Mouse (Mus musculus): ENCODE data around the gene Kmt5c. TPM values are rescaled to one million over a fixed set of nuclear protein-coding genes. Genes with fewer than 3 reads are reported as not detected.
"Not testable (repeated sequence)": the region's sequence is repeated elsewhere in the genome, so short reads cannot be mapped to it uniquely, and the experiment has no call there.

The Kmt5c gene
- total RNA-seq, 2 experiments from 2014 or later, result 33.2 to 39.2 TPM

DNA sequence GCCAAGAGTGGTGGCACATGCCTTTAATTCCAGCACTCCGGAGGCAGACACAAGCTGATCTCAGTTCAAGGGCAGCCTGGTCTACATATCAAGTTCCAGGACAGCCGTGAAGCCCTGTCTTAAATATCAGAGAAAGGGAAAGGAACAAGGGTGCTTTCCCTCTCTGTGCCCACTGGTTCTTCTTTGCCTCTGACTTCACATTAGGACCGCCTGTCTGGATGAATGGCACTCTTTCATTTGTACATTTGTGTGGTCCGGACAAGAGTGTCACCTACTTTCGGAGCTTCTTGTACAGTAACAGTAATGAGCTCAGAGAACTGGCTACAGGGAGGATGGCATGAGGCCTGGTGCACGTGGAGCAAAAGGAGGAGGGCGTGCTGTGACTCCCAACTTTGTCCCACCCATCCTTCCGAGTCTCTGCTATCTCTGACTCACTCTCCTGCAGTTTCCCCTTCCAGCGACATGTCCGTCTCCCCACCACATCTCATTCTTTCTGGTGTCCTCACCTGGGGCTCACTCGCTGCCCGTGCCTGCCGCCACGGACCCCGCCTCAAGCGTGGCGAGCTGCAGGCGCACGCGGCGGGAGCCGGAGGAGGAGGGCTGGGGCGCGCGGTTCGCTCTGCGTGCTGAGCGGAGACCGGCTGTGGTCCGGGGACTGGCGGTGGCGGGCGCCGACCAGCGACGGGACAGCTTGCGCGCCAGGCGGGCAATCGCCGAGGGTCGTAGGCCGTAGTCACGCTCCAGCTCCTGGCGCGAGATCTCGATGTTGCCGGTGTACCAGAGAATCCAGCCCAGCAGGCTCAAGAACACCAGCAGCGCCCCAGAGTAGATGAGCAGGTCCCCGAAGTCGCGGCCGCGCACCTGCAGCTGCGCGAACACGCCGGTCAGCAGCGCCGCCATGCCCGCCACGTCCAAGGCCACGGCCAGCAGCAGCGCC, 48.9 kb downstream of the Kmt5c start:
- DNase-seq (ENCODE audit: low spot score in 2 of 2), result peak in 1 of 2 experiments; percentile 63

GRCm38 (mm10) chr7:4789436-4789935, 49.6 kb downstream of the Kmt5c start, which contains the start of gene Tmem238:
TSS of gene Tmem238 (minus strand) at chr7:4789656.
- DNase-seq (ENCODE audit: low spot score in 2 of 2), result peak in 1 of 2 experiments; percentile 41

DNA sequence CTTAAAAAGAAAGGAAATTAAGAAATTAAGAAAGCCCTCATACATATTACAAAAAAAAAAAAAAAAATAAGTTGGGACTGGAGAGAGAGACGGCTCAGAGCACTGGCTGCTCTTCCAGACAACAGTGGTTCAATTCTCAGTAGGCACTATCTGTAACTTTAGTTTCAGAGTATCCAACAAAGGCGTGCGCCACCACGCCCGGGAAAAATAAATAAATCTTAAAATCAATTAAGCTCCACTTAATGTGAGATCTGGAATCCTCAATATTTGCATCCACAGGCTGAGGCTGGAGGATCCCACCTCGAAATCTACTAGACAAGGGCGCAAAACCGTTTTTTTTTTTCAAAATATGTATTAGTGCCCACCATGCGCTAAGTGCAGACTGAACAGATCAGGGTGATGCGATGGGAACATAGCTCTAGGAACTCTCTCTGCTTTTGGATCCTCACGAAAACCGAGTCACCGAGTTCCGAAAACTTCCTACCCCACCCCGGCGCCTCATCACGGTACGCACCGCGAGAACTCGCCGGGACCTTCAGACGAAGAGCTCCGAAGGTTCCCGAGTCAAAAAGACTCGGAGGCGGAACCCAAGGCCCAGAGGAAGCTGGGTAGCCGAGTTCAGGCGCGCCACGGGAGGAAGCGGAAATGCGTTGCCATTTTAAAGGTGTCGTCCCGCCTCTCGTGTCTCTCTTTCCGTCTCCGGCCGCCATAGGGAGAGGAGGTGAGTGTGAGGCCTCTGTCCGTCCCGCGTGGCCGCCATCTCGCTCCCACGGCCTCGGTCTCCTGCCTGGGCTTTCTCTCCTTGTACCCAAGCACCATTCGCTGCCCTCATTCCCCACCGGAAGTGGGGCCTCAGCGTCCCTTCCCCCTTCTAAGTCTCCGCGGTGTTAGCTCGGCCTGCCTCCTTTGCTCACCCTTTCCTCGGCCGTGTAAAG, 52.6 kb downstream of the Kmt5c start, which contains the start of gene Rpl28:
Rpl28 (plus strand) TSS at position 597 of the 935 bp plus-strand sequence.
- peak; percentile 88 to 94 for DNase-seq (ENCODE audit: low spot score in 2 of 2)

- not testable (repeated sequence) for DNase-seq (ENCODE audit: low spot score in 2 of 2)
Observed at GRCm38 (mm10) chr7:4793248-4793647, 53.3 kb downstream of the Kmt5c start.

DNA sequence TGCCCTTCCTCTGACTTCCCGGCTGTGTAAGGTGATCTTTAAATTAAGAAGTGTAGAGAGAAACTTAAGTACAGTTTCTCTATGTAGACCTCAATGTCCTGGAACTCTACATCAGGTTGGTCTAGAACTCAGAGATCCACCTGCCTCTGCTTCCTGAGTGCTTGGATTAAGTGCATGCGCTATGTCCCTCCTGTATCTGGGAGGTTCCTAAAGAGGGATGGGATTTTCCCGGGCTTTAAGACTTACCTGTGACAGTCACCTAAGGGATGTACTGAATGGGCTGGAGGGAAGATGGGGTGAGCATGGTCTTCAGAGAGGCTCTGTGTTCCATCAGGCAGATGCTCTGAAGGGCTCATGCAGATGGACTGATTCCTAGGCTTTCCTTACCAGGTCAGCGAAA, 53.8 kb downstream of the Kmt5c start:
- no peak for DNase-seq (ENCODE audit: low spot score in 2 of 2)

- no peak for DNase-seq (ENCODE audit: low spot score in 2 of 2)
Observed at GRCm38 (mm10) chr7:4794631-4795168, 54.8 kb downstream of the Kmt5c start.

DNA sequence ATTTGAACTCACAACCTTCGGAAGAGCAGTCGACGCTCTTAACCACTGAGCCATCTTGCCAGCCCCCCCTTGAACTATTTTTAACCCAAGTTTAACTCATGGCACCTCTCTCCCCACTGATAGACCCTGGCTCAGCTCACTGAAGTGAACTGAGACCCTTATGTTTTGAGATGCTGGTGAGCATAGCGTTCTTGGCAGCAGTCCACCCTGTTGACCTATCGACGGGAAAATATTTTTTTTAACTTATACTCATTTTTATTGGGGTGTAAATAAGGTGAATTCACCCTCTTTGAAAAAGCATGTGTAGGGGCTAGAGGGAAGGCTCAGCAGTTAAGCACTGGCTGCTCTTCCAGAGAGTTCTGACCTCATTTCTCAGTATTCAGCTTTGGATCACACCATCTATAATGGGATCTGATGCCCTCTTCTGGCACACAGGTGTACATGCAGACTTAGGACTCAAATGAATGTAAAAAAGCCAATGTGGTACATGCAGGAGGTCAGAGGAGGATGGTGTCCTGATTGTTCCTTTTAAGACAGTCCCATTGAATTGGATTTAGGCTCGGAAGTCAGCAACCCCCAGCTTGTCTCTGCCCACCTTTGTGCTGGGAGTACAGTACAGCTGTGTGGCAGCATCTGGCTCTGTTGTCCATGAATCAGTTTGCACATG, 56.0 kb downstream of the Kmt5c start:
- DNase-seq (ENCODE audit: low spot score in 2 of 2), result no peak

Other genes with a start within 250 kb of the Kmt5c start
- gene Ppp1r12c, start 238.4 kb upstream of the Kmt5c start, total RNA-seq (2021), result 10 to 100 TPM; 63.9 to 81.6 TPM
- 100 to 1,000 TPM; 466 to 479 TPM for gene Tnnt1, start 223.7 kb upstream of the Kmt5c start, total RNA-seq (2021)
- 1 to 10 TPM; 1.7 to 3.0 TPM for gene Tnni3, start 215.9 kb upstream of the Kmt5c start, total RNA-seq (2021)
- under 1 TPM; 0.26 to 0.44 TPM for gene Dnaaf3, start 207.7 kb upstream of the Kmt5c start, total RNA-seq (2021)
- gene Syt5, start 192.6 kb upstream of the Kmt5c start, total RNA-seq (2021), result under 1 TPM in 1 of 2 experiments, not detected in 1; 0.25 TPM
- gene Ptprh, start 136.1 kb upstream of the Kmt5c start, total RNA-seq (2021), result not detected
- gene Tmem86b, start 108.7 kb upstream of the Kmt5c start, total RNA-seq (2021), result 1 to 10 TPM; 7.0 to 7.8 TPM
- 10 to 100 TPM; 72.0 to 76.5 TPM for gene Ppp6r1, start 81.1 kb upstream of the Kmt5c start, total RNA-seq (2021)
- 10 to 100 TPM; 25.7 to 27.8 TPM for gene Hspbp1, start 55.0 kb upstream of the Kmt5c start, total RNA-seq (2021)
- gene Brsk1, start 49.5 kb upstream of the Kmt5c start, total RNA-seq (2021), result 1 to 10 TPM; 6.7 to 7.3 TPM
- gene Tmem150b, start 14.9 kb upstream of the Kmt5c start, total RNA-seq (2021), result under 1 TPM; 0.13 to 0.29 TPM
- 1 to 10 TPM; 7.6 to 8.0 TPM for gene Cox6b2, start 13.0 kb downstream of the Kmt5c start, total RNA-seq (2021)
- gene Fam71e2, start 31.2 kb downstream of the Kmt5c start, total RNA-seq (2021), result not detected
- gene Il11, start 42.7 kb downstream of the Kmt5c start, total RNA-seq (2021), result under 1 TPM; 0.18 to 0.29 TPM
- not detected for gene Tmem190, start 42.8 kb downstream of the Kmt5c start, total RNA-seq (2021)
- 1 to 10 TPM; 3.7 to 5.2 TPM for gene Tmem238, start 49.5 kb downstream of the Kmt5c start, total RNA-seq (2021)
- gene Rpl28, start 52.8 kb downstream of the Kmt5c start, total RNA-seq (2021), result 1,000 to 10,000 TPM; 1,080 to 1,143 TPM
- gene Ube2s, start 72.5 kb downstream of the Kmt5c start, total RNA-seq (2021), result 100 to 1,000 TPM; 122 to 140 TPM
- gene Shisa7, start 104.6 kb downstream of the Kmt5c start, total RNA-seq (2021), result under 1 TPM in 1 of 2 experiments, not detected in 1; 0.05 TPM
- gene Isoc2b, start 130.1 kb downstream of the Kmt5c start, total RNA-seq (2021), result 1 to 10 TPM; 2.3 to 2.5 TPM
- gene Isoc2a, start 137.0 kb downstream of the Kmt5c start, total RNA-seq (2021), result 10 to 100 TPM; 10.7 to 11.7 TPM
- not detected for gene Gm36210, start 166.4 kb downstream of the Kmt5c start, total RNA-seq (2021)
- 10 to 100 TPM; 14.0 to 14.6 TPM for gene Zfp628, start 175.1 kb downstream of the Kmt5c start, total RNA-seq (2021)
- 1 to 10 TPM; 4.6 to 5.2 TPM for gene Nat14, start 181.9 kb downstream of the Kmt5c start, total RNA-seq (2021)
- 10 to 100 TPM; 67.3 to 73.3 TPM for gene Ssc5d, start 185.7 kb downstream of the Kmt5c start, total RNA-seq (2021)
- gene Sbk2, start 224.3 kb downstream of the Kmt5c start, total RNA-seq (2021), result 10 to 100 TPM; 13.0 to 15.9 TPM
- under 1 TPM in 1 of 2 experiments, not detected in 1; 0.13 TPM for gene Sbk3, start 231.1 kb downstream of the Kmt5c start, total RNA-seq (2021)

Data from gastrocnemius, postnatal 4 days (tissue).